Comparison of ENCODE assay signal across 8 mouse cellular contexts in the genomic region with DNA sequence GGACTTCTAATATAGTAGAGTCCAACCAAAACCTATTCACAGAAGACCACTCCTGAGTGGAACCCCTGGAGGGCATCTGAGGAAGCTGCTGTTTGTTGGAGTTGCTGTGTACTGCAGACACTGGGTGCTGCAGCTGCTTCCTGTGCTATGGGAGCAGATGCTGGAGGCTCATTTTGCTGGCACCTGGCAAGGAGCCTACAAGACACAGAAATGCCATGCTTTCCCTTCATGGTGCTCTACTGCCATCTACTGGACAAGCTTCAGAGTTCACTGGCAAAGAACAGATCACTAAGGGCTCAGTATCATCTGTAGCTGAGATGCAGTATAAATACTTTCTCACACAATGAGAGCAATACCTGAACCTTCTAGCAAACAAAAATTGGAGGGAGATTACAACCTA. TPM values are rescaled to one million over a fixed set of nuclear protein-coding genes. Genes with fewer than 3 reads are reported as not detected.
A peak's percentile ranks its signal among the peaks of the same experiment; 100 is the strongest.
DNase-seq lines count a peak whose midpoint lies in the region.

No protein-coding gene starts in this region.

- peak; percentile 28 for DNase-seq in WW6 (ENCODE audit: low read depth, low spot score)
- peak; percentile 66 to 84 for DNase-seq in cerebellum, postnatal 25 days
- DNase-seq in frontal cortex, postnatal 36 days (ENCODE audit: low spot score in 2 of 2) = peak; percentile 77 to 90
- peak; percentile 39 for DNase-seq in hindlimb bud, embryonic 11.5 days (ENCODE audit: extremely low spot score, low read depth, low spot score)
- peak; percentile 41 to 71 for DNase-seq in layer of hippocampus, postnatal 25 days (ENCODE audit: extremely low spot score in 1 of 2, low spot score in 1 of 2)
- peak; percentile 38 to 69 for DNase-seq in lung, postnatal 4 days
- peak; percentile 76 for DNase-seq in retina, postnatal 7 days (ENCODE audit: low read depth, low spot score)
- peak; percentile 72 for DNase-seq in thymus, postnatal 4 days

RNA-seq across cellular contexts. Expression of gene H2-M10.5, which starts 16.1 kb away (rescaled TPM):
- not detected for total RNA-seq in layer of hippocampus, postnatal 25 days (2021)

RNA-seq across cellular contexts. Expression of gene H2-M10.6, which starts 23.2 kb away (rescaled TPM):
- total RNA-seq in layer of hippocampus, postnatal 25 days (2021) = not detected

RNA-seq across cellular contexts. Expression of gene Trim26, which starts 48.1 kb away (rescaled TPM):
- 10 to 100 TPM; 21.0 to 21.5 TPM for total RNA-seq in layer of hippocampus, postnatal 25 days (2021)

Comparison
In these comparisons a context has a peak if more than half of its experiments do, and no peak if none do; other contexts are left out.
1. Peak in every context shown above with its lines: DNase-seq.
2. DNase-seq: peak in every context shown above with its lines; median percentile 84 in frontal cortex, postnatal 36 days; 76 in retina, postnatal 7 days; 75 in cerebellum, postnatal 25 days; 72 in thymus, postnatal 4 days; 56 in layer of hippocampus, postnatal 25 days; 54 in lung, postnatal 4 days; 39 in hindlimb bud, embryonic 11.5 days; 28 in WW6.